Mouse (Mus musculus) midbrain, embryonic 11.5 days (tissue): ENCODE data around the gene H2-Oa. TPM values are rescaled to one million over a fixed set of nuclear protein-coding genes. Genes with fewer than 3 reads are reported as not detected.
A peak's percentile ranks its signal among the peaks of the same experiment; 100 is the strongest.

Source experiments
- ATAC-seq: fragments of 200-750 bp; cut with Nextera tagmentation; 2 replicates; pipeline ENCODE4 v1.8.0; 2017; ENCODE audit warnings: moderate TSS enrichment, moderate library complexity; ENCODE audit not compliant: low FRiP score
- DNase-seq: peaks from one replicate; pipeline ENCODE4 v3.0.0; 2015; ENCODE audit warnings: low spot score; ENCODE audit errors: missing footprints
- H3K27ac ChIP-seq: fragments of 300-500 bp; sonication (generic); 2 replicates; pipeline ENCODE4 v1.5.1; 2014; ENCODE audit warnings: low read depth, low read length
- H3K27me3 ChIP-seq: fragments of 300-500 bp; sonication (generic); 2 replicates; pipeline ENCODE4 v1.6.1; 2014; ENCODE audit warnings: mild to moderate bottlenecking, low read length, moderate library complexity, mixed read lengths; ENCODE audit not compliant: control insufficient read depth, insufficient read depth
- H3K36me3 ChIP-seq: fragments of 300-500 bp; sonication (generic); 2 replicates; pipeline ENCODE4 v1.6.1; 2014; ENCODE audit warnings: mild to moderate bottlenecking, low read length, moderate library complexity, mixed read lengths; ENCODE audit not compliant: control insufficient read depth, insufficient read depth
- H3K4me1 ChIP-seq: fragments of 300-500 bp; sonication (generic); 2 replicates; pipeline ENCODE4 v1.6.1; 2014; ENCODE audit warnings: low read length; ENCODE audit not compliant: control insufficient read depth, insufficient read depth
- H3K4me2 ChIP-seq: fragments of 300-500 bp; sonication (generic); 2 replicates; pipeline ENCODE4 v1.6.1; 2014; ENCODE audit warnings: mild to moderate bottlenecking, moderate library complexity
- H3K4me3 ChIP-seq: fragments of 300-500 bp; sonication (generic); 2 replicates; pipeline ENCODE4 v1.5.1; 2014; ENCODE audit warnings: low read depth, low read length
- H3K9ac ChIP-seq: fragments of 300-500 bp; sonication (generic); 2 replicates; pipeline ENCODE4 v1.6.1; 2014; ENCODE audit warnings: low read length
- H3K9me3 ChIP-seq: fragments of 300-500 bp; sonication (generic); 2 replicates; pipeline ENCODE4 v1.6.1; 2016; ENCODE audit warnings: low read length; ENCODE audit not compliant: control insufficient read depth
- WGBS: fragments of 180-500 bp; shearing (Covaris S2); extraction: QIAGEN DNeasy Blood & Tissue Kit; methylation state at CpG from one replicate; pipeline ENCODE4 v1.1.7; 2014; 5-methylcytosine and 5-hydroxymethylcytosine counted together
- polyA plus RNA-seq: library from polyadenylated mRNA; unstranded; fragments of >200 nt; fragmentation: Nextera tagmentation; extraction: Ambion mirVana; gene quantifications from 2 replicates; pipeline ENCODE4 v1.2.1, GENCODE M21; 2014

Gene H2-Oa
- polyA plus RNA-seq, 1 experiment from 2014 or later, result 0.33 TPM

GRCm38 (mm10) chr17:34097272-34097671 lies 5.1 kb downstream of the H2-Oa start:
- no peaks in the 10 kb centered on the region for H3K27me3 ChIP-seq
- no peaks in the 10 kb centered on the region for H3K9me3 ChIP-seq
- DNase-seq (no peak), ATAC-seq (no peak)
- no peak overlapping the region for H3K4me2 ChIP-seq
- no peak overlapping the region for H3K4me3 ChIP-seq
- WGBS, result 74% methylated on average over 5 of the region's 5 CpGs
- H3K27ac ChIP-seq, result no peak overlapping the region
- peaks cover 3% of the 10 kb centered on the region; the same call in 1 of the 2 replicates for H3K4me1 ChIP-seq
- no peaks in the 10 kb centered on the region for H3K36me3 ChIP-seq
- H3K9ac ChIP-seq, result no peak overlapping the region

- Histone ChIP-seq H3K9me3 (no peaks in the 10 kb centered on the region), H3K36me3 (no peaks in the 10 kb centered on the region), H3K4me2 (no peak overlapping the region), H3K4me3 (no peak overlapping the region), H3K27ac (no peak overlapping the region), H3K9ac (no peak overlapping the region), H3K4me1 (no peaks in the 10 kb centered on the region; the same call in 1 of the 2 replicates), H3K27me3 (no peaks in the 10 kb centered on the region)
- 67% methylated on average over 10 of the region's 10 CpGs for WGBS
- ATAC-seq (no peak), DNase-seq (no peak)
These were observed 6.8 kb downstream of the H2-Oa start for GRCm38 (mm10) chr17:34098709-34099479.

- no peak for DNase-seq
- H3K9ac ChIP-seq, result no peak overlapping the region
- no peaks in the 10 kb centered on the region for H3K9me3 ChIP-seq
- H3K27ac ChIP-seq, result no peak overlapping the region
- no peaks in the 10 kb centered on the region for H3K27me3 ChIP-seq
- H3K4me1 ChIP-seq, result no peaks in the 10 kb centered on the region; the same call in 1 of the 2 replicates
- no peak for ATAC-seq
- no peaks in the 10 kb centered on the region for H3K36me3 ChIP-seq
- no peak overlapping the region for H3K4me3 ChIP-seq
- 70% methylated on average over 5 of the region's 5 CpGs for WGBS
- H3K4me2 ChIP-seq, result no peak overlapping the region
These were observed 7.4 kb downstream of the H2-Oa start for GRCm38 (mm10) chr17:34099531-34099930.

GRCm38 (mm10) chr17:34101185-34101584 lies 9.0 kb downstream of the H2-Oa start:
- no peaks in the 10 kb centered on the region for H3K9me3 ChIP-seq
- no peak overlapping the region; the same call in 1 of the 2 replicates for H3K4me2 ChIP-seq
- ATAC-seq (peak; percentile 38; the same call in 1 of the 2 replicates), DNase-seq (no peak)
- H3K27ac ChIP-seq, result no peak overlapping the region
- no peaks in the 10 kb centered on the region; the same call in 1 of the 2 replicates for H3K4me1 ChIP-seq
- H3K36me3 ChIP-seq, result no peaks in the 10 kb centered on the region
- 35% methylated on average over 5 of the region's 5 CpGs for WGBS
- no peak overlapping the region for H3K4me3 ChIP-seq
- no peak overlapping the region for H3K9ac ChIP-seq
- H3K27me3 ChIP-seq, result no peaks in the 10 kb centered on the region

GRCm38 (mm10) chr17:34101604-34102032 lies 9.5 kb downstream of the H2-Oa start:
- 11% methylated on average over 12 of the region's 12 CpGs for WGBS
- Histone ChIP-seq H3K4me2 (peak overlapping the region; percentile 12; the same call in 1 of the 2 replicates), H3K36me3 (no peaks in the 10 kb centered on the region), H3K4me3 (no peak overlapping the region), H3K9me3 (no peaks in the 10 kb centered on the region), H3K27ac (no peak overlapping the region), H3K9ac (no peak overlapping the region; the same call in 1 of the 2 replicates), H3K27me3 (no peaks in the 10 kb centered on the region), H3K4me1 (no peaks in the 10 kb centered on the region; the same call in 1 of the 2 replicates)
- peak; percentile 100 for DNase-seq
- peak; percentile 80; the same call in 1 of the 2 replicates for ATAC-seq

GRCm38 (mm10) chr17:34102831-34103230 lies 10.7 kb downstream of the H2-Oa start:
- no peaks in the 10 kb centered on the region; the same call in 1 of the 2 replicates for H3K4me1 ChIP-seq
- no peak for DNase-seq
- 82% methylated on average over 6 of the region's 6 CpGs for WGBS
- H3K27ac ChIP-seq, result no peak overlapping the region
- H3K9ac ChIP-seq, result no peak overlapping the region
- no peaks in the 10 kb centered on the region for H3K9me3 ChIP-seq
- H3K36me3 ChIP-seq, result no peaks in the 10 kb centered on the region
- H3K27me3 ChIP-seq, result no peaks in the 10 kb centered on the region
- no peak for ATAC-seq
- no peak overlapping the region for H3K4me3 ChIP-seq
- no peak overlapping the region for H3K4me2 ChIP-seq

- H3K27ac ChIP-seq, result no peak overlapping the region
- H3K4me2 ChIP-seq, result no peak overlapping the region
- no peaks in the 10 kb centered on the region; the same call in 1 of the 2 replicates for H3K4me1 ChIP-seq
- no peaks in the 10 kb centered on the region for H3K9me3 ChIP-seq
- no peak overlapping the region for H3K9ac ChIP-seq
- no peak for ATAC-seq
- no peak overlapping the region for H3K4me3 ChIP-seq
- no peaks in the 10 kb centered on the region for H3K27me3 ChIP-seq
- H3K36me3 ChIP-seq, result 0 out of 2 replicates have a peak, but pooled peaks cover 2% of the 10 kb centered on the region
- WGBS, result 89% methylated on average over 9 of the region's 9 CpGs
- DNase-seq, result no peak
These were observed 12.7 kb downstream of the H2-Oa start for GRCm38 (mm10) chr17:34104804-34105203.

GRCm38 (mm10) chr17:34106555-34106954 lies 14.4 kb downstream of the H2-Oa start:
- Histone ChIP-seq H3K27me3 (no peaks in the 10 kb centered on the region), H3K9ac (no peak overlapping the region), H3K4me1 (no peaks in the 10 kb centered on the region; the same call in 1 of the 2 replicates), H3K9me3 (no peaks in the 10 kb centered on the region), H3K27ac (no peak overlapping the region), H3K4me3 (no peak overlapping the region), H3K36me3 (0 out of 2 replicates have a peak, but pooled peaks cover 2% of the 10 kb centered on the region), H3K4me2 (no peak overlapping the region)
- ATAC-seq, result no peak
- WGBS, result 85% methylated on average over 7 of the region's 7 CpGs
- peak; percentile 77 for DNase-seq

GRCm38 (mm10) chr17:34107109-34107867 lies 15.1 kb downstream of the H2-Oa start:
- DNase-seq (no peak), ATAC-seq (no peak)
- 87% methylated on average over 7 of the region's 7 CpGs for WGBS
- Histone ChIP-seq H3K27ac (no peak overlapping the region), H3K9me3 (no peaks in the 10 kb centered on the region), H3K4me1 (no peaks in the 10 kb centered on the region), H3K4me3 (no peak overlapping the region), H3K9ac (no peak overlapping the region), H3K4me2 (no peak overlapping the region), H3K27me3 (no peaks in the 10 kb centered on the region), H3K36me3 (peaks cover 5% of the 10 kb centered on the region; the same call in 1 of the 2 replicates)
